Mouse (Mus musculus) liver, embryonic 13.5 days (tissue): ENCODE results near the gene Asic4. TPM values are rescaled to one million over a fixed set of nuclear protein-coding genes. Genes with fewer than 3 reads are reported as not detected.

Experiments
- ATAC-seq: fragments of 200-750 bp; cut with Nextera tagmentation; 2 replicates; pipeline ENCODE4 v1.8.0; 2017; ENCODE audit warnings: low read depth, mild to moderate bottlenecking, moderate number of reproducible peaks, moderate library complexity
- DNase-seq: peaks from one replicate; pipeline ENCODE4 v3.0.0; 2022
- H3K27ac ChIP-seq: fragments of 300-500 bp; sonication (generic); 2 replicates; pipeline ENCODE4 v1.5.1; 2015; ENCODE audit warnings: moderate library complexity, mild to moderate bottlenecking, inconsistent platforms
- H3K27me3 ChIP-seq: fragments of 300-500 bp; sonication (generic); 2 replicates; pipeline ENCODE4 v1.6.1; 2015; ENCODE audit warnings: mild to moderate bottlenecking, inconsistent platforms
- H3K36me3 ChIP-seq: fragments of 300-500 bp; sonication (generic); 2 replicates; pipeline ENCODE4 v1.6.1; 2015; ENCODE audit warnings: mild to moderate bottlenecking, inconsistent platforms
- H3K4me1 ChIP-seq: fragments of 300-500 bp; sonication (generic); replicated peaks from 2 replicates; pipeline ENCODE4 v1.6.1; 2015; ENCODE audit warnings: inconsistent platforms
- H3K4me2 ChIP-seq: fragments of 300-500 bp; sonication (generic); 2 replicates; pipeline ENCODE4 v1.6.1; 2015; ENCODE audit warnings: inconsistent platforms, mild to moderate bottlenecking, moderate library complexity
- H3K4me3 ChIP-seq: fragments of 300-500 bp; sonication (generic); replicated peaks from 2 replicates; pipeline ENCODE4 v1.5.1; 2015; ENCODE audit warnings: mild to moderate bottlenecking, inconsistent platforms
- H3K9ac ChIP-seq: fragments of 300-500 bp; sonication (generic); 2 replicates; pipeline ENCODE4 v1.6.1; 2015; ENCODE audit warnings: mild to moderate bottlenecking, inconsistent platforms
- H3K9me3 ChIP-seq: fragments of 300-500 bp; sonication (generic); replicated peaks from 2 replicates; pipeline ENCODE4 v1.6.1; 2016; ENCODE audit warnings: inconsistent platforms
- WGBS: fragments of 180-500 bp; shearing (Covaris S2); methylation state at CpG from one replicate; pipeline ENCODE4 v1.1.7; 2015; ENCODE audit not compliant: insufficient replicate concordance; 5-methylcytosine and 5-hydroxymethylcytosine counted together
- polyA plus RNA-seq: library from polyadenylated mRNA; unstranded; fragments of >200 nt; fragmentation: Nextera tagmentation; extraction: Ambion mirVana; gene quantifications from 2 replicates; pipeline ENCODE4 v1.2.1, GENCODE M21; 2015

The Asic4 gene
- polyA plus RNA-seq, 1 experiment from 2014 or later, result 0.25 TPM

- DNase-seq (no peak), ATAC-seq (no peak)
- 27% methylated on average over 5 of the region's 5 CpGs for WGBS
- H3K4me1 ChIP-seq, result peaks cover 34% of the 10 kb centered on the region
- H3K27me3 ChIP-seq, result peaks cover 95% of the 10 kb centered on the region
- no peak overlapping the region for H3K4me2 ChIP-seq
- no peaks in the 10 kb centered on the region for H3K9me3 ChIP-seq
- no peak overlapping the region for H3K9ac ChIP-seq
- no peak overlapping the region for H3K4me3 ChIP-seq
- H3K27ac ChIP-seq, result no peak overlapping the region
- H3K36me3 ChIP-seq, result no peaks in the 10 kb centered on the region
Measured at GRCm38 (mm10) chr1:75455948-75456347, 5.7 kb downstream of the Asic4 start.

GRCm38 (mm10) chr1:75456746-75457564 lies 6.7 kb downstream of the Asic4 start:
- no peaks in the 10 kb centered on the region for H3K9me3 ChIP-seq
- no peak overlapping the region for H3K9ac ChIP-seq
- no peaks in the 10 kb centered on the region for H3K36me3 ChIP-seq
- no peak overlapping the region for H3K4me3 ChIP-seq
- no peak overlapping the region for H3K4me2 ChIP-seq
- ATAC-seq (no peak), DNase-seq (no peak)
- peaks cover 35% of the 10 kb centered on the region for H3K4me1 ChIP-seq
- WGBS, result 8% methylated on average over 13 of the region's 14 CpGs
- H3K27me3 ChIP-seq, result peaks cover 85% of the 10 kb centered on the region
- no peak overlapping the region for H3K27ac ChIP-seq

GRCm38 (mm10) chr1:75457710-75458024 lies 7.4 kb downstream of the Asic4 start:
- Histone ChIP-seq H3K4me2 (peak overlapping the region; percentile 65; the same call in 1 of the 2 replicates), H3K9me3 (no peaks in the 10 kb centered on the region), H3K4me1 (peaks cover 42% of the 10 kb centered on the region), H3K36me3 (no peaks in the 10 kb centered on the region), H3K9ac (no peak overlapping the region), H3K4me3 (0 out of 2 replicates have a peak overlapping the region, but pooled peaks have one; percentile 46), H3K27ac (no peak overlapping the region), H3K27me3 (peaks cover 78% of the 10 kb centered on the region)
- ATAC-seq (no peak), DNase-seq (no peak)
- WGBS, result 5% methylated on average over 7 of the region's 10 CpGs

GRCm38 (mm10) chr1:75458025-75458788 lies 8.0 kb downstream of the Asic4 start:
- Histone ChIP-seq H3K4me2 (peak overlapping the region; percentile 65), H3K4me1 (peaks cover 47% of the 10 kb centered on the region), H3K4me3 (peak overlapping the region; percentile 46), H3K27me3 (peaks cover 73% of the 10 kb centered on the region), H3K36me3 (no peaks in the 10 kb centered on the region), H3K9me3 (no peaks in the 10 kb centered on the region), H3K9ac (peak overlapping the region; percentile 33; the same call in 1 of the 2 replicates), H3K27ac (peak overlapping the region; percentile 25; the same call in 1 of the 2 replicates)
- 5% methylated on average over 42 of the region's 42 CpGs for WGBS
- DNase-seq (no peak), ATAC-seq (peak; percentile 34)

- peaks cover 67% of the 10 kb centered on the region for H3K27me3 ChIP-seq
- H3K4me1 ChIP-seq, result peaks cover 56% of the 10 kb centered on the region
- no peak for ATAC-seq
- H3K4me3 ChIP-seq, result peak overlapping the region; percentile 46
- WGBS, result 13% methylated on average over 23 of the region's 23 CpGs
- H3K4me2 ChIP-seq, result peak overlapping the region; percentile 65
- no peaks in the 10 kb centered on the region for H3K9me3 ChIP-seq
- H3K9ac ChIP-seq, result 0 out of 2 replicates have a peak overlapping the region, but pooled peaks have one; percentile 33
- H3K36me3 ChIP-seq, result no peaks in the 10 kb centered on the region
- H3K27ac ChIP-seq, result peak overlapping the region; percentile 25; the same call in 1 of the 2 replicates
- no peak for DNase-seq
Measured at GRCm38 (mm10) chr1:75458789-75459684, 8.8 kb downstream of the Asic4 start.

- H3K36me3 ChIP-seq, result no peaks in the 10 kb centered on the region
- WGBS, result 45% methylated on average over 7 of the region's 7 CpGs
- no peaks in the 10 kb centered on the region for H3K9me3 ChIP-seq
- H3K27me3 ChIP-seq, result peaks cover 61% of the 10 kb centered on the region
- ATAC-seq (no peak), DNase-seq (no peak)
- no peak overlapping the region for H3K27ac ChIP-seq
- H3K9ac ChIP-seq, result no peak overlapping the region
- H3K4me1 ChIP-seq, result peaks cover 68% of the 10 kb centered on the region
- H3K4me2 ChIP-seq, result no peak overlapping the region
- H3K4me3 ChIP-seq, result no peak overlapping the region
Measured at GRCm38 (mm10) chr1:75460297-75460696, 10.1 kb downstream of the Asic4 start.

GRCm38 (mm10) chr1:75462636-75463035 lies 12.4 kb downstream of the Asic4 start:
- ATAC-seq (peak; percentile 83), DNase-seq (peak; percentile 60)
- H3K9me3 ChIP-seq, result no peaks in the 10 kb centered on the region
- H3K9ac ChIP-seq, result 0 out of 2 replicates have a peak overlapping the region, but pooled peaks have one; percentile 4
- WGBS, result 0% methylated on average over 1 of the region's 1 CpGs
- no peak overlapping the region for H3K4me3 ChIP-seq
- H3K4me1 ChIP-seq, result peaks cover 60% of the 10 kb centered on the region
- peak overlapping the region; percentile 83 for H3K27ac ChIP-seq
- H3K36me3 ChIP-seq, result no peaks in the 10 kb centered on the region
- H3K27me3 ChIP-seq, result peaks cover 53% of the 10 kb centered on the region
- H3K4me2 ChIP-seq, result peak overlapping the region; percentile 67

GRCm38 (mm10) chr1:75463652-75464204 lies 13.5 kb downstream of the Asic4 start:
- peak overlapping the region; percentile 67 for H3K4me2 ChIP-seq
- H3K4me3 ChIP-seq, result peak overlapping the region; percentile 32
- DNase-seq (peak; percentile 62), ATAC-seq (peak; percentile 87)
- H3K4me1 ChIP-seq, result peaks cover 49% of the 10 kb centered on the region
- H3K27ac ChIP-seq, result peak overlapping the region; percentile 83
- peak overlapping the region; percentile 55 for H3K9ac ChIP-seq
- H3K27me3 ChIP-seq, result peaks cover 53% of the 10 kb centered on the region
- H3K9me3 ChIP-seq, result no peaks in the 10 kb centered on the region
- WGBS, result 45% methylated on average over 5 of the region's 5 CpGs
- no peaks in the 10 kb centered on the region for H3K36me3 ChIP-seq

GRCm38 (mm10) chr1:75467215-75467927 lies 17.1 kb downstream of the Asic4 start:
- Histone ChIP-seq H3K4me3 (no peak overlapping the region), H3K9me3 (no peaks in the 10 kb centered on the region), H3K9ac (no peak overlapping the region), H3K36me3 (no peaks in the 10 kb centered on the region), H3K27me3 (peaks cover 68% of the 10 kb centered on the region), H3K4me1 (peaks cover 34% of the 10 kb centered on the region), H3K4me2 (no peak overlapping the region), H3K27ac (no peak overlapping the region)
- ATAC-seq (peak; percentile 7; the same call in 1 of the 2 replicates), DNase-seq (no peak)
- 7% methylated on average over 14 of the region's 14 CpGs for WGBS

- Histone ChIP-seq H3K27me3 (peaks cover 79% of the 10 kb centered on the region), H3K36me3 (peaks cover 4% of the 10 kb centered on the region; the same call in 1 of the 2 replicates), H3K4me3 (no peak overlapping the region), H3K9ac (no peak overlapping the region), H3K4me1 (peaks cover 14% of the 10 kb centered on the region), H3K4me2 (no peak overlapping the region), H3K27ac (no peak overlapping the region), H3K9me3 (no peaks in the 10 kb centered on the region)
- 71% methylated on average over 17 of the region's 17 CpGs for WGBS
- DNase-seq, result no peak
- ATAC-seq, result no peak
Measured at GRCm38 (mm10) chr1:75469287-75469825, 19.1 kb downstream of the Asic4 start.
